Mouse (Mus musculus) stomach, postnatal 0 days (tissue): ENCODE results near the gene Pde4b. TPM values are rescaled to one million over a fixed set of nuclear protein-coding genes. Genes with fewer than 3 reads are reported as not detected.

Experiments used
- ATAC-seq: fragments of 200-750 bp; cut with Nextera tagmentation; 2 replicates; pipeline ENCODE4 v1.8.0; 2017; ENCODE audit not compliant: low FRiP score, low TSS enrichment
- DNase-seq: peaks from one replicate; pipeline ENCODE4 v3.0.0-alpha.2; 2016; ENCODE audit warnings: low spot score
- H3K27ac ChIP-seq: fragments of 300-500 bp; sonication (generic); replicated peaks from 2 replicates; pipeline ENCODE4 v1.5.1; 2014; ENCODE audit warnings: mild to moderate bottlenecking, control low read depth
- H3K27me3 ChIP-seq: fragments of 300-500 bp; sonication (generic); 2 replicates; pipeline ENCODE4 v1.6.1; 2014; ENCODE audit warnings: low read length; ENCODE audit not compliant: control insufficient read depth, insufficient read depth
- H3K36me3 ChIP-seq: fragments of 300-500 bp; sonication (generic); 2 replicates; pipeline ENCODE4 v1.6.1; 2014; ENCODE audit warnings: low read length, mixed read lengths; ENCODE audit not compliant: control insufficient read depth, insufficient read depth
- H3K4me1 ChIP-seq: fragments of 300-500 bp; sonication (generic); replicated peaks from 2 replicates; pipeline ENCODE4 v1.6.1; 2014; ENCODE audit warnings: antibody characterized with exemption; ENCODE audit not compliant: control insufficient read depth, insufficient read depth
- H3K4me2 ChIP-seq: fragments of 300-500 bp; sonication (generic); replicated peaks from 2 replicates; pipeline ENCODE4 v1.6.1; 2014; ENCODE audit warnings: low read depth, mild to moderate bottlenecking, control low read depth, moderate library complexity
- H3K4me3 ChIP-seq: fragments of 300-500 bp; sonication (generic); 2 replicates; pipeline ENCODE4 v1.5.1; 2014; ENCODE audit warnings: low read depth, low read length, control low read depth
- H3K9ac ChIP-seq: fragments of 300-500 bp; sonication (generic); 2 replicates; pipeline ENCODE4 v1.6.1; 2014; ENCODE audit warnings: mild to moderate bottlenecking, low read length, control low read depth, mixed read lengths
- H3K9me3 ChIP-seq: fragments of 300-500 bp; sonication (generic); 2 replicates; pipeline ENCODE4 v1.6.1; 2016; ENCODE audit warnings: low read length; ENCODE audit not compliant: control insufficient read depth
- CTCF ChIP-seq: IDR thresholded peaks from 2 replicates; pipeline ENCODE4 v1.5.1; 2016; ENCODE audit warnings: antibody characterized with exemption, low read depth, mild to moderate bottlenecking, moderate library complexity
- EP300 ChIP-seq: optimal IDR thresholded peaks from 2 replicates; pipeline ENCODE3; 2016; ENCODE audit warnings: antibody characterized with exemption
- WGBS: fragments of 180-500 bp; shearing (Covaris S2); extraction: QIAGEN DNeasy Blood & Tissue Kit; methylation state at CpG from one replicate; pipeline ENCODE4 v1.1.7; 2014; 5-methylcytosine and 5-hydroxymethylcytosine counted together
- polyA plus RNA-seq: library from polyadenylated mRNA; unstranded; fragments of >200 nt; fragmentation: Nextera tagmentation; extraction: Ambion mirVana; gene quantifications from 2 replicates; pipeline ENCODE4 v1.2.1, GENCODE M21; 2015

The Pde4b gene
- polyA plus RNA-seq, 1 experiment from 2014 or later = 9.1 TPM

- TF ChIP-seq CTCF (no peak), EP300 (no peak)
- Histone ChIP-seq H3K4me3 (peak overlapping the region; percentile 62), H3K4me2 (peak overlapping the region; percentile 95), H3K9me3 (no peaks in the 10 kb centered on the region), H3K27ac (peak overlapping the region; percentile 89), H3K27me3 (no peaks in the 10 kb centered on the region), H3K4me1 (peaks cover 5% of the 10 kb centered on the region), H3K36me3 (no peaks in the 10 kb centered on the region), H3K9ac (peak overlapping the region; percentile 75)
- DNase-seq (no peak), ATAC-seq (no peak)
- WGBS = 6% methylated on average over 20 of the region's 20 CpGs
Observed at GRCm38 (mm10) chr4:102570766-102571411, 483.5 kb downstream of the Pde4b start.

- H3K4me3 ChIP-seq = peak overlapping the region; percentile 30
- 66% methylated on average over 6 of the region's 6 CpGs for WGBS
- H3K27me3 ChIP-seq = no peaks in the 10 kb centered on the region
- no peaks in the 10 kb centered on the region for H3K36me3 ChIP-seq
- ATAC-seq (no peak), DNase-seq (no peak)
- H3K4me2 ChIP-seq = peak overlapping the region; percentile 51
- peaks cover 5% of the 10 kb centered on the region for H3K4me1 ChIP-seq
- no peak overlapping the region for H3K9ac ChIP-seq
- no peak for TF ChIP-seq CTCF
- H3K27ac ChIP-seq = no peak overlapping the region
- no peaks in the 10 kb centered on the region for H3K9me3 ChIP-seq
Observed at GRCm38 (mm10) chr4:102572031-102572430, 484.7 kb downstream of the Pde4b start.

DNA sequence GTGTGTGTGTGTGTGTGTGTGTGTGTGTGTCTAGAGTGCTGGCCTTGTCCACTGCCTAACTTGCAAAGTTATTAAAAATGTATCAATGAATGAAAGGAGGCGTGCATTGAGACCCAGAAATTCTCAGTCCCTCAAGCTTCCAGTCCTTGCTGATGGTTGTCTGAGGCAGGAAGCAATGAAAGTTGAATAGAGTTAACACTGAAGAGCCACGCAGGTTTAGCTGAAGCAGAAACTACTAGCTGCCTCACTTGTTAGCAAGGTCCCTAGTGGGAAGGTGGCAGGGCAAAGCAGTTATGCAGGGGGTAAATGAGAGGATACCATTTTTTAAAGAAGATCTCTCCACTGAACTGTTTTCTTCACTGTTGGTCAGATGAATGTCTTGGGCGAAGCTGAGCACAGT, 485.2 kb downstream of the Pde4b start:
- no peak for ATAC-seq
- Histone ChIP-seq H3K4me1 (peaks cover 7% of the 10 kb centered on the region), H3K9me3 (no peaks in the 10 kb centered on the region), H3K27me3 (no peaks in the 10 kb centered on the region), H3K4me2 (peak overlapping the region; percentile 51), H3K9ac (no peak overlapping the region), H3K27ac (no peak overlapping the region), H3K4me3 (peak overlapping the region; percentile 30; the same call in 1 of the 2 replicates), H3K36me3 (no peaks in the 10 kb centered on the region)
- WGBS = 78% methylated on average over 3 of the region's 3 CpGs
- TF ChIP-seq EP300 = no peak
- DNase-seq = no peak

DNA sequence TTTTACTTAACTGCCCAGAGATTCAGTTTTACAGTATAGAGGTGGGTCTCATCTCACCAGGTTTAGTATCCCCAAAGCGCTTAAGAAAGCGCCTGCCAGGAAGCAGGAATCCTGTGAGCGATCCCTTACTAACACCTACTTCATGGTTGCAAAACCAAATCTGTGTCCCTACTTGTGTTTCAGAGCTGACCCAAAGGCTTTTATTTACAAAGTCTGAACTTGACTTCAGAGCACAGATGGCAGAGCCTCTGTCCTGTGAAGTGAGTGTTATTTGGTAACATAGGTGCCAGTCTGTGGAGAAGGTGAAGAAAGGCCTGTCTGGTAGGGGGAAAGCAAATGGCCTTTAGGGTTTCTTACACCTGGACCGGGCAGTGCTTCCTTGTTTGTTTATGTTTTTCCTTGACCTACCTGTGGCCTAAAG, 486.0 kb downstream of the Pde4b start:
- H3K9ac ChIP-seq = no peak overlapping the region
- WGBS = 78% methylated on average over 4 of the region's 4 CpGs
- H3K4me1 ChIP-seq = peaks cover 6% of the 10 kb centered on the region
- ATAC-seq (no peak), DNase-seq (no peak)
- H3K27me3 ChIP-seq = no peaks in the 10 kb centered on the region
- no peak overlapping the region for H3K27ac ChIP-seq
- TF ChIP-seq EP300 (no peak), CTCF (no peak)
- H3K36me3 ChIP-seq = no peaks in the 10 kb centered on the region
- H3K4me2 ChIP-seq = peak overlapping the region; percentile 51; the same call in 1 of the 2 replicates
- H3K9me3 ChIP-seq = no peaks in the 10 kb centered on the region
- H3K4me3 ChIP-seq = no peak overlapping the region

GRCm38 (mm10) chr4:102574226-102574625, 486.9 kb downstream of the Pde4b start:
- H3K9me3 ChIP-seq = no peaks in the 10 kb centered on the region
- no peaks in the 10 kb centered on the region for H3K27me3 ChIP-seq
- no peak for DNase-seq
- no peaks in the 10 kb centered on the region for H3K36me3 ChIP-seq
- H3K9ac ChIP-seq = no peak overlapping the region
- no peak for ATAC-seq
- TF ChIP-seq CTCF (no peak), EP300 (no peak)
- 50% methylated on average over 9 of the region's 9 CpGs for WGBS
- H3K4me2 ChIP-seq = no peak overlapping the region
- H3K27ac ChIP-seq = no peak overlapping the region
- no peak overlapping the region for H3K4me3 ChIP-seq
- peaks cover 4% of the 10 kb centered on the region for H3K4me1 ChIP-seq

DNA sequence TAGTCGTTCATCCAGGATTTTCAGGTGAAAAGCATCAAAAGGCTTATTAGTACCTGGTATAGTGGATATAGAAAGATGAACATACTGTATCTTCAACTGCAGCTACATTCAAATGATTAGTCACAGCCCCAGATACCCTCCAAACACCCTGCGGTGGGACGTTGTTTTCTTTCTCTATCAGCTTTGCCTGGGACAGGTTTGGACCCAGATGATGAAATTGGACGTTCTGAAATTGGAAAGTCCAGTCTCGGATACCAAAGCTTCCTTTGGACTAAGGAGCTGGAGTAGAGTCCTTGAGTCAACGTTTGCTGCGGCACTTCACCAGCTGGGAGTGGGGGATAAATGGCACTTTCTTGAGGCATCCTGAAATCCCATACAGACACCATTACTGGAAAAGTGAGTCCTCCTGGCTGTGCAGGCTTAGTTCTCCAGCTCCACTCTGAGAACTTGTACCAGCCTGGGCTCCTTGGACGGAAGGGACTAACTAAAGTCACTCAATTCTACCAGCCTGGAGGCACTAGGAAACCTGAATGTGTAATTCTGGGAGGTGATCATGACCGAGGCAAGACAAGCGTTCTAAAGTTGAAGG, 487.4 kb downstream of the Pde4b start:
- peaks cover 4% of the 10 kb centered on the region for H3K4me1 ChIP-seq
- TF ChIP-seq EP300 = no peak
- no peak for TF ChIP-seq CTCF
- no peak overlapping the region for H3K9ac ChIP-seq
- no peaks in the 10 kb centered on the region for H3K9me3 ChIP-seq
- DNase-seq (no peak), ATAC-seq (no peak)
- H3K27ac ChIP-seq = no peak overlapping the region
- no peak overlapping the region for H3K4me3 ChIP-seq
- H3K27me3 ChIP-seq = no peaks in the 10 kb centered on the region
- H3K36me3 ChIP-seq = no peaks in the 10 kb centered on the region
- WGBS = 81% methylated on average over 10 of the region's 10 CpGs
- no peak overlapping the region for H3K4me2 ChIP-seq
